Mouse (Mus musculus) ovary, postnatal 36 days (tissue): ENCODE data around the gene Wbp2.
"Not testable (repeated sequence)": the region's sequence is repeated elsewhere in the genome, so short reads cannot be mapped to it uniquely, and the experiment has no call there.

Source experiments
- DNase-seq: peaks from one replicate; pipeline ENCODE4 v3.0.0; 2022; ENCODE audit warnings: low spot score, mixed read lengths

The Wbp2 gene

GRCm38 (mm10) chr11:116109441-116110081 is 22.8 kb upstream of the Wbp2 start:
- peak; percentile 57 for DNase-seq

DNA sequence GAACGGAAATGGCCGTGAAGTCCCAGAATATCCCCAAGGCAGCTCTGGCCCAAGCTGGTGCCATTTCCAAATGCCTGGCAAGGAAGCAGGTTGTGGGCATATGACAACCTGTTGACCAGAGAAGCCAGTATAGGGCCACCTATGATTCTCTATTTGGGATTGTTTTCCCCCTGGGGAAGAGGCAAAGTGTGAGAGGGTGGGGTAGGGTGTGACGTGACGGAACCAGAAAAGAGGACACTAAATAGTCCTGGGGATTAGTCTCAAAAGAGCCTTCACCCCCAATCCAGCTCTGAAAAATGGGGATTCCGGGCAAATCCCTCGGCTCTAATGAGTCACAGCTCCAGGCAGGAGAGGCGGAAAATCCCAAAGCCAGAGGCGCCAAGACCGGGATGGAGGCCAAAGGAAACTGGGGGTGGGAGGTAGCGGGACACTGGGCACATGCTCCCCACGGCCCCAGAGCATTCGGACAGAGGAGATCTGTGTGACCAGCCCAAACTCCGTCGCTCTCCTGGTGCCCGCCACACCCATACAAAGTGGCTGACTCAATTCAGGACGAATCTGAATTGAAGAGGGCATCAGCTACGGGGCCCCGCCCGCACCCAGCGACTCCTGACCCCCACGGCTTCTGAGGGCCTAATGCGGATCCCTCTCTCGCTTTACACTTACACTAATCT is 21.8 kb upstream of the Wbp2 start:
- peak; percentile 64 for DNase-seq

DNA sequence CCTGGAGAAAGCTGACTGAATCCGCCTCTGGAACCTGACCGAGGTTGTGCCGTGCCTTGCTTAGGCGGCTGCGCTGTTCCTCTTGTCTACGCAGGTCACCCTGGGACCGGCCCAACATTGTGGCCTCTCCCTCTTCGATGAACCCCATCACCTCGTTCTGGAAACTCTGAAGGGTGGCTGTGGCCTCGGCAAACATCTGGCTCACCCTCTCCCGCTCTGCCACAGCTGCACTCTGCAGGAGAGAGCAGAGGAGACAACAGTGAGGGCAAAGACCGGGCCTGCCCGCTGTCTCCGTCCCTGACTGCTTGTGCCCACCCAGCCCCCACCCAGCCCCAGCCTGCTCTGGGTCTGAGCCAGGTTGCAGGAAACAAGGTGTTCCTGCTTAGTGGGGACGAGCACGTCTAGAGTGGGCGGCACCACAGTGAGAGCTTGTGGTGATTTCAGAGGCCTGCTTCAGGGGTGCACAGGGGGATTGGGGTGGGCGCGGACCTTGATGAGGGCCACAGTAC is 21.0 kb upstream of the Wbp2 start:
- DNase-seq, result no peak

DNA sequence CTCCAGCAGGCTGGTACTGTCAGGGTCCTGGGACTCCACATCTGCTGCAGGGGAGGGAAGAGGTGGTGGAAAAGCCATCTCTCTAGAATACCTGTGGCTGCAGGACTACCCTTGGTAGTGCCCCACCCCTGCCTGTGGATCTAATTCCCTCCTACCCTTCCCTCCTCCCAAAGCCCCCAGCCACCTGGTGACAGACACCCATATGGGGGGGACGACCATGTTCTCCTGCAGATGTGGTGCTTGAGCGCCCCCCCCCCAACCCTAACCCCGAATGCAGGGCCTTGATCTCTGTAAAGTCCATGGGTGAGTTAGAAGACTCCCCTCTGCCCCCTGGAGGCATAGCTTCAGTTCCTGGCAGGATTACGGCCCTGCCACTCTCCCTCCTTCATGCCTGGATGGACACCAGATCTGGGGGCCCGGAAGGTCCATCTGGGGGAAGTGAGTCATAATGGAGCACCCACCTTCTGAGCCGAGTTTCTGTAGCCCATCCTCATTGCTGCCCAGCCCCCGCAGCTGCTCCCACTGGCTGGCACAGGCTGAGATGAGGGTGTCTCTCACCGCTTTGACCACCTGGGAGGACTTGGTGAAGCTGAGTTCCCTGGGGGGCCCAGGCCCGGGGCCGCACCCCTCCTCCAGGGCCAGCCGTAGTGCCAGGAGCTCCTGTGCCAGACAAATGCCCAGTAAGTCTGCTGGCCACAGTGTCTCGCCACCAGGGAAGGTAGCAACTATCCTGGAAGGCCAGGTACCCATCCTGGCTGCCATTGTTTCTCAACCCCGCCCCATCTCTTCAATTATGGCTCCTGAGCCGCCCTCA is 20.4 kb upstream of the Wbp2 start:
- DNase-seq, result no peak

- no peak for DNase-seq
These were observed 19.6 kb upstream of the Wbp2 start for GRCm38 (mm10) chr11:116106154-116106962.

- no peak for DNase-seq
These were observed 18.3 kb upstream of the Wbp2 start for GRCm38 (mm10) chr11:116105065-116105464.

DNA sequence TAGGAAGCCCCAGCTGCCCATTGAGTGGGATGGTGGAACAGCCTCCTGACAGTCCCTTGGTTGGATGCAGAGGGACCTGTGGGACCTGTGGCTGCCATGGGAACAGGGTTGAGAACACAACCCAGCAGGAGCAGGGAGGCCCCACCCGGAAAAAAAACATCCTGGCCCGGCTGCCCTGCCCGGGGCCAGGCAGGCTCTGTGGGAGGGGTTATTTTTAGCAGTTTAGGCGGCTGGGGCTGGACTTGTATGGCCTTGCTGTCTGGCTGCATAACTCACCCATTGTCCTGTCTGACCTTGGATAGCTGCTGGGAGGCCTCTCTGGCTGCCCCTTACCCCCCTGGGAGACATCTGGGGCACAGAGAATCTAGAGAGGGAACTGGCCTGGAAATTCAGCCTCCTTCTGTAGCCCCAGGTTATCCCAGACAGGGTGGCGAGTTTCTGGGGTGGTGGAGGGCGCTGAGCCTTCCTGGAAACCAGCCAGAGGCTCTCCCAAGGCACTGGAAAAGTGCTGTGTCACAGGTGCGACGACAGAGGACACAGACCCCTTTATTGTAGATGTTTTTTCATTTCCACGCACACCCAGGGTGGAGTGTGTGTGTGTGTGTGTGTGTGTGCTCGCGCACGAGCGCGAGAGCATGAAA is 17.3 kb upstream of the Wbp2 start:
- DNase-seq, result peak; percentile 78

GRCm38 (mm10) chr11:116103572-116103971 is 16.8 kb upstream of the Wbp2 start:
- no peak for DNase-seq

GRCm38 (mm10) chr11:116102472-116102871 is 15.7 kb upstream of the Wbp2 start:
- no peak for DNase-seq

- DNase-seq, result peak; percentile 56
These were observed 15.2 kb upstream of the Wbp2 start for GRCm38 (mm10) chr11:116101931-116102381.

DNA sequence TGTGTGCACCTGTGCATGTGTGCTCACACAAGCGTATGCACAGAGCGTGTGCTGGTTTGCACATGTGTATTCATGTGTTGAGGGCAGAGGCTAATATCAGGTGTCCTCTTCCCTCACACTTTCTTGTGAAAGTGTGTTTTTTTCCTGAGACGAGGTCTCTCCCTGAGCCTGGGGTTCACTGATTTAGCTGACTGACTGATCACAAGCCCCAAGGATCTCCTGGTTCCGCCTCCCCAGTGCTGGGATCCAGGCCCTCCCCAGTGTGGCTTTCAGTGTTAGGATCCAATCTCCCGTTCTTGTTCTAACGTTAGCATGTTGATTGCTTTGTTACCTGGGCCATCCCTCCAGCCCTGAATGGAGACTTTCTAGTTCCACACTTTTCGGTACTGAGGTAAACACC is 14.0 kb upstream of the Wbp2 start:
- no peak for DNase-seq

DNA sequence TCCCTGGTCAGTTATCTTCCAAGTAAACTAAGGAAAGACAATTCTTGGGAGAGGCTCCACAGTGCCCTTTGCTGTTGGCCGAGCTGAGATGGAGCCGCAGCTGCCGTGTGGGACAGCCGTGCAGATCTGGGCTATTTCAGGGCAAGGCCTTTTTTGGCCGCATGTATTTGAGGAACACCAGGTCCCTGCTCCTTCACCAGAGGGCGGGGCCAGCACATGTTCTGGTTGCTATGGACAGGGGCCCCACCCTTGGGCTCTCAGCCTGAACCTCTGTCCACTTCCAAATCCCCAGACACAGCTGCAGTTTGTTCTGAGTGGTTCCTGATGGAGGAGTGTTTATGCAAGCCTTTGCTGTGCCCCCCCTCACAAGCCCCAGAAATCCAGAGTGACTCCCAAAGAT is 13.6 kb upstream of the Wbp2 start:
- peak; percentile 57 for DNase-seq

- DNase-seq, result no peak
These were observed 12.7 kb upstream of the Wbp2 start for GRCm38 (mm10) chr11:116099462-116099861.

DNA sequence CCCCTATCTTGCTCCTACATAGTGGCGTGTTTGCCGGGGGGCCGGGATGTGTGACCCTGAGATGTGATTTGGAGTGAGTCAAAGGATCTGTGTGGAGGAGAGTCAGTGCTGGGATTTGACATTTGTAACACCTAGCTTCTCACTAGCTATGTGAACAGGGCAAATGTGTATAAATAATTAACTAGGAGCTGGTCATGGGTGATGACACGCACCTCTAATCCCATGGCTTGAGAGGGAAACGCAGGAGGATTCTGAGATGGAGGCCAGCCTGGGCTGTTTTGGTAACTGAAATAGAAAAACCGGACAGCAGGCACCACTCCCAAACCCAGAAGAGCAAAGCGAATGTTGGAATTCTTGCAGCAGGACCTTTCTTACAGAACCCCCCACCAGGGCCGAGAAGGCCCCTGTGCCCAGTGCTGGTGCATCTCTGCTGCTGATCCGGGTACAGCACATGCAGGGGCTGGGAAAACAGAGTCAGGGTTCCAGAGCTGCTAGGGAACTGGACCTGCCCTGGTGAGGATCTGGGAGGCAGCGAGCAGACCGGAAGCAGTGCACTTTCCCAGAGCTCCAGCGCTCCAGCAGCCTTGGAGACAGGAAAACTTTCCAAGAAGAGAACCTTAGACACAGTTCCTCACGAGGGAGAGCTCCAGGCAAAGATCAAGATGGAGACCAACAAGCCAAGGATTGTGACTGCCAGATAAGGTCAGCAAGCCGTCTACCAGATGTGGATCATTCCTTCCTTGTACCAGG is 12.1 kb upstream of the Wbp2 start:
- no peak for DNase-seq

- no peak for DNase-seq
These were observed 9.7 kb upstream of the Wbp2 start for GRCm38 (mm10) chr11:116096213-116097108.

GRCm38 (mm10) chr11:116095573-116095972 is 8.8 kb upstream of the Wbp2 start:
- peak; percentile 63 for DNase-seq

DNA sequence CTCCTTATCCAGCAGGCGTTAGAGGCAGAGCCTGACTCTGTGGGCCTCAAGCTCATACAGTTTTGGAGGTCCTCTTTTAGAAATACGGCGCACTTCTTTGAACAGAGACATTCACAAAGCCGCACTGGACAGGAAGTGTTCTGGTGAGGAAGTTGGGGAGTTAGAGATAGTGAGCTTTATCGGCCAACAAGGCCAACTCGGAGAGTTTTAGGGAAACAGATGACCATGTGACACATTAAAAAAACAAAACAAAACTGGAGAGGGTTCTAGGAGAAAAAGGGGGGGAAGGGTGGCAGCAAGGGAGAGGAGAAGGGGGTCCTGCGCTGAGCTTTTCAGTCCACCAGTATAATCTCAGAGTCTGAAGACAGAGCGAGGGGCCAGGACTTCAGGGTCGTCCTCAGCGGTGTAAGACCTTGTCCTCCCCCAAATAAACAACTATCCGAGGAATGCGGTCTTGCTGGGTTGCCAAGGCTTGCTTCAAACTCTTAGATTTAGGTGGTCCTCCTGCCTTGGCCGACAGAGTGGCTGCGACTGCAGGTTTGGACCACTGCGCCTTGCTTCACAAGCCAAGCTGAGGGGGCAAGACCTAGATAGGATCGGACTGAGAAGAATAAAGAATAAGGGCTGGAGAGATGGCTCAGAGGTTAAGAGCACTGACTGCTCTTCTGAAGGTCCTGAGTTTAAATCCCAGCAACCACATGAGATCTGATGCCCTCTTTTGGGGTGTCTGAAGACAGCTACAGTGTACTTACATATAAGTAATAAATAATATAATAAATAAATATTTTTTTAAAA is 7.2 kb upstream of the Wbp2 start:
- peak; percentile 57 for DNase-seq

DNA sequence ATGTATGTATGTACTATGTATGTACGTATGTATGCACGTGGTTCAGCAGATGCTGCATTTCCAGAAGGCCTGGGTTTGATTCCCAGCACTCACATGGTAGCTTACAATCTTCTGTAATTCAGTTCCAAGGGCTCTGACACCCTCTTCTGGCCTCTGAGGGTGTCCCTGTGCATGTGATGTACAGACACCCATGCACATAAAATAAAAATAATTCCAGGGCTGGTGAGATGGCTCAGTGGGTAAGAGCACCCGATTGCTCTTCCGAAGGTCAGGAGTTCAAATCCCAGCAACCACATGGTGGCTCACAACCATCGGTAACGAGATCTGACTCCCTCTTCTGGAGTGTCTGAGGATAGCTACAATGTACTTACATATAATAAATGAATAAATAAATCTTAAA is 6.2 kb upstream of the Wbp2 start:
- not testable (repeated sequence) for DNase-seq

GRCm38 (mm10) chr11:116091591-116091990 is 4.8 kb upstream of the Wbp2 start:
- no peak for DNase-seq
